Mouse (Mus musculus) mammary gland, adult 2 months (tissue): ENCODE data around the gene Card9. TPM values are rescaled to one million over a fixed set of nuclear protein-coding genes. Genes with fewer than 3 reads are reported as not detected.

Source experiments
- polyA plus RNA-seq: library from polyadenylated mRNA; depleted of rRNA; stranded (reverse); fragments of >200 nt; gene quantifications from 2 replicates; pipeline ENCODE4 v1.2.3, GENCODE M21; 2012; ENCODE audit warnings: low replicate concordance; rRNA removed

The Card9 gene
- 6.2 and 11.1 TPM in 2 replicates for polyA plus RNA-seq

DNA sequence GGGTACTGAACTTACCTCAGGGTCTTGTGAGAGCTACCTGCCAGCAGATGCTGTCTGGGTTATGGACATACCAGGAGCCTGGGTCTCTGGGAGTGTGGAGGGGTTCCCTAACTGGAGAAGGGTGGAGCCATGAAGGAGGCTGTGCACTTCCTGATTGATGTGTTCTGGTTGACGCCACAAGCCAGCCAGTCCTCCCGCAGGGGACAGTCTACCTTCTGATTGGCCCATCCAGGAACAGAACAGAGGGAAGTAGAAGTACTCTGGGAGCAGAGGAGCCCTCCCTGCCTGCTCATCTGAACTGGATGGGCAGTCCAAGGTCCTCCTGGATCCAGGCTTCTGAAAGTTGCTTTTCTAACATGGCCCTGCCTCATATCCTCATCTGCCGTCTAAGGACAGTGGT, at the start of gene Card9:
TSS of gene Card9 (minus strand) at position 147 of the 400 bp plus-strand sequence.

DNA sequence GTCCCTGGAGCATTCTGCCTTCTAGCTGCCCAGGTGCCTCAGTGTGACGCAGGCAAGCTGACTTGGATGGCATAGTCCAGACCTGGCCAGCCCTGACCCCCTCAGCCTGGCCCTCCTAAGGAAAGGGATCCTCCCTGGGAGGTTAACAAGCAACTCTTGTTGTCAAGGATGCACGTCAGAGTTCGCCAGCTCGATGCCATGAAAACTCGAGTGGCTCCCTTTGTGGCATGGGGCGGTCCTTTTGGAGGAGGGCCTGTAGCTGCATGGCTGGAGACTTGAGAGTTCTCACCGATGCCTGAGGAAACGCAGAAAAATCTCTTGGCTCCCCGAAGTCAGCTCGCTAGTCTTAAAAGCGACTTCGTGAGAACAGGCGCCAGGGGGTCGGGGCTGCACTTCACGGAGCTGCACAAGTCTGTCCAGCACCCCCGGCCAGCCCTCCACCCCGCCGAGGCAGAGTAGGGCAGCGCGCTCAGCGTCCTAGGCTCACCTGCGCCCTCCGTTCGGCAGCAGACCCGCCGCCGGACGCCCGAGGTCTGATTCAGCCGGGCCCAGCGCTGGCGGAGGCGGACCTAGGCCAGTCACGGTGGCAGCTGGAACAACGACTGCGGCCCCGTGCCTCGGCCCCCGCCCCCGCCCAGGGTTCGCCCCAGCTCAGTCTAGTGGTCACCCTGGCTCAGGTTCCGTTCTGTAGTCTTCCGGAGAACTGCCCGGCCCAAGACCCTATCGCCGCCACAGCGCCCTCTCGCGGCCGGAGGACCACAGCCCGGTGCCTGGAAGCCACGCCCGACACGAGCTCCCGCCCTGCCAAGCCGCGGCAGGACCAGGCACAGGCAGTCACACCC, 48.0 kb upstream of the Card9 start, which contains the start of gene Inpp5e:
TSS of gene Inpp5e (minus strand) at position 689 of the 842 bp plus-strand sequence.

GRCm38 (mm10) chr2:26389154-26389690, 28.5 kb upstream of the Card9 start, which contains the start of the genes Entr1 and Pmpca:
Entr1 (minus strand) TSS chr2:26389316.
Pmpca (plus strand) TSS chr2:26389339.

GRCm38 (mm10) chr2:26380131-26380771, 19.5 kb upstream of the Card9 start, which contains the start of gene Snapc4:
Snapc4 (minus strand) TSS chr2:26380653.

GRCm38 (mm10) chr2:26351358-26352290, 9.1 kb downstream of the Card9 start, which contains the start of gene Dnlz:
Dnlz (minus strand) TSS chr2:26352110.

DNA sequence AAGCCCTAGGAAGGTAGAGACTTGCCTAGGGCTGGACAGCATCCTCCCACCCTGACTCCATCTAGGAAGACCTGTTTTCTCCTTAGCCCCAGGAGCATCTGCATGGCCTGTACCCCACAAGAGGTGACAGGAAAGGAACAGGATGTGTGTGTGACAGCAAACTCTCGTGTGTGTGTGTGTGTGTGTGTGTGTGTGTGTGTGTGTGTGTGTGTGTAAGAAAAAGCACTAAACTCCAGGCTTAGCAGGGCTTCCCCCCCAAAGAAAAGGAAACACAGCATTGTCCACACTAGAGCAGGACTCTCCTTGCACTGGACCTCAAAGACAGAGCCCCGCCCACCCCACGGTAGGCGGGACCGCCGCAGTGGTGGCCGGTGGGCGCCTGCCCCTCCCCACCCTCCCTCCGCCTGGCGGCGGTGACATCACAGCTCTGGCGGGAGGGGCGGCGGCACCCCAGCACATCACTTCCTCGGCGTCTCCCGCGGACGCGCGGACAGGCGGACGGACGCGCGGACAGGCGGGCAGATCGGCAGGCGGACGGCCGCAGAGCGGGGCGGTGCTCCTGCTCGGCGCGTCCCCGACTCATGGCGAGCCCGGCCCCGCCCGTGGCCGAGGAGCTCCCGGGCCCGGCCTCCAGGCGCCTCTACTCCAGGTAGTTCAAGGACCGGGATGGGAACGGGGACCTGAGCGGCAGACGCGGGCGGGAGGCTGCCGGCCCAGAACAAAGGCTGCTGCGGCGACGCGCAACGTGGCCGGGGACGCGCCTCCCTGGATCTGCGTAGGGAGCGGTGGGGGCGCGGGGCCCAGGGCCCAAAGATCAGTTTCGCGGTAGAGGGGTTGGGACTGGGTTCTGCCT, 45.4 kb downstream of the Card9 start, which contains the start of gene Gpsm1:
TSS of gene Gpsm1 (plus strand) at position 444 of the 853 bp plus-strand sequence.

Other genes starting within 250 kb of the Card9 start
- 46.8 and 96.8 TPM in 2 replicates for gene Nacc2, start 237.7 kb downstream of the Card9 start, polyA plus RNA-seq
- gene Lhx3, start 152.6 kb downstream of the Card9 start, polyA plus RNA-seq: not detected in 2 replicates
- gene Qsox2, start 123.4 kb downstream of the Card9 start, polyA plus RNA-seq: 11.7 and 13.9 TPM in 2 replicates
- gene Ccdc187, start 66.4 kb downstream of the Card9 start, polyA plus RNA-seq: 0.50 and 0.73 TPM in 2 replicates
- gene Gpsm1, start 45.4 kb downstream of the Card9 start, polyA plus RNA-seq: 19.1 and 31.7 TPM in 2 replicates
- 23.6 and 24.9 TPM in 2 replicates for gene Dnlz, start 8.8 kb downstream of the Card9 start, polyA plus RNA-seq
- 37.3 and 48.9 TPM in 2 replicates for gene Snapc4, start 19.7 kb upstream of the Card9 start, polyA plus RNA-seq
- 85.9 and 95.2 TPM in 2 replicates for gene Entr1, start 28.4 kb upstream of the Card9 start, polyA plus RNA-seq
- 26.6 and 59.7 TPM in 2 replicates for gene Pmpca, start 28.4 kb upstream of the Card9 start, polyA plus RNA-seq
- 32.3 and 33.1 TPM in 2 replicates for gene Inpp5e, start 48.3 kb upstream of the Card9 start, polyA plus RNA-seq
- 103 and 116 TPM in 2 replicates for gene Sec16a, start 84.3 kb upstream of the Card9 start, polyA plus RNA-seq
- 51.4 and 106 TPM in 2 replicates for gene Notch1, start 155.7 kb upstream of the Card9 start, polyA plus RNA-seq
- gene Egfl7, start 219.1 kb upstream of the Card9 start, polyA plus RNA-seq: 381 and 497 TPM in 2 replicates
- not detected in 2 replicates for gene Gm20532, start 225.7 kb upstream of the Card9 start, polyA plus RNA-seq
- 1,162 and 1,266 TPM in 2 replicates for gene Agpat2, start 243.5 kb upstream of the Card9 start, polyA plus RNA-seq